Mouse (Mus musculus): ENCODE measurements around the gene Cpz. TPM values are rescaled to one million over a fixed set of nuclear protein-coding genes. Genes with fewer than 3 reads are reported as not detected.

Gene Cpz
- polyA plus RNA-seq, 1 experiment from 2014 or later, result 4.0 TPM

- Histone ChIP-seq H3K9me3 (ENCODE audit: control insufficient read depth, low read length) (no peaks in the 10 kb centered on the region), H3K27me3 (replicated peaks; ENCODE audit: control insufficient read depth, insufficient read depth, low read length) (no peaks in the 10 kb centered on the region), H3K27ac (ENCODE audit: low read depth, low read length) (no peak overlapping the region), H3K4me1 (replicated peaks; ENCODE audit: control insufficient read depth, insufficient read depth, low read length) (peaks cover 6% of the 10 kb centered on the region; the same call in 1 of the 2 replicates), H3K4me3 (ENCODE audit: low read depth, low read length) (no peak overlapping the region), H3K4me2 (no peak overlapping the region), H3K9ac (ENCODE audit: low read depth, low read length) (no peak overlapping the region), H3K36me3 (ENCODE audit: control insufficient read depth, insufficient read depth, low read length) (peaks cover 18% of the 10 kb centered on the region)
- ATAC-seq (replicated peaks; ENCODE audit: low FRiP score) (no peak), DNase-seq (ENCODE audit: low spot score) (no peak)
- WGBS, result 80% methylated on average over 13 of the region's 13 CpGs
These were observed 32.6 kb upstream of the Cpz start for GRCm38 (mm10) chr5:35557946-35558621.

- Histone ChIP-seq H3K9ac (ENCODE audit: low read depth, low read length) (no peak overlapping the region), H3K36me3 (ENCODE audit: control insufficient read depth, insufficient read depth, low read length) (peaks cover 13% of the 10 kb centered on the region; the same call in 1 of the 2 replicates)
- 74% methylated on average over 7 of the region's 7 CpGs for WGBS
These were observed 30.9 kb upstream of the Cpz start for GRCm38 (mm10) chr5:35556393-35556792.

GRCm38 (mm10) chr5:35552838-35553539 lies 27.5 kb upstream of the Cpz start:
- no peaks in the 10 kb centered on the region for H3K9me3 ChIP-seq (ENCODE audit: control insufficient read depth, low read length)
- ATAC-seq (replicated peaks; ENCODE audit: low FRiP score) (no peak), DNase-seq (ENCODE audit: low spot score) (no peak)
- H3K9ac ChIP-seq (ENCODE audit: low read depth, low read length), result no peak overlapping the region
- no peaks in the 10 kb centered on the region for H3K27me3 ChIP-seq (replicated peaks; ENCODE audit: control insufficient read depth, insufficient read depth, low read length)
- no peak overlapping the region for H3K4me3 ChIP-seq (ENCODE audit: low read depth, low read length)
- no peak overlapping the region for H3K4me2 ChIP-seq
- no peaks in the 10 kb centered on the region for H3K4me1 ChIP-seq (replicated peaks; ENCODE audit: control insufficient read depth, insufficient read depth, low read length)
- H3K36me3 ChIP-seq (ENCODE audit: control insufficient read depth, insufficient read depth, low read length), result peaks cover 7% of the 10 kb centered on the region; the same call in 1 of the 2 replicates
- H3K27ac ChIP-seq (ENCODE audit: low read depth, low read length), result no peak overlapping the region
- 76% methylated on average over 4 of the region's 4 CpGs for WGBS

More at GRCm38 (mm10) chr5:35556393-35556792, 30.9 kb upstream of the Cpz start:
- Histone ChIP-seq H3K4me1 (replicated peaks; ENCODE audit: control insufficient read depth, insufficient read depth, low read length) (peaks cover 6% of the 10 kb centered on the region; the same call in 1 of the 2 replicates), H3K27ac (ENCODE audit: low read depth, low read length) (no peak overlapping the region), H3K9me3 (ENCODE audit: control insufficient read depth, low read length) (no peaks in the 10 kb centered on the region), H3K4me2 (no peak overlapping the region), H3K27me3 (replicated peaks; ENCODE audit: control insufficient read depth, insufficient read depth, low read length) (no peaks in the 10 kb centered on the region), H3K4me3 (ENCODE audit: low read depth, low read length) (no peak overlapping the region)
- ATAC-seq (replicated peaks; ENCODE audit: low FRiP score) (no peak), DNase-seq (ENCODE audit: low spot score) (no peak)

GRCm38 (mm10) chr5:35551855-35552837 lies 26.6 kb upstream of the Cpz start:
- H3K27me3 ChIP-seq (replicated peaks; ENCODE audit: control insufficient read depth, insufficient read depth, low read length), result no peaks in the 10 kb centered on the region
- H3K36me3 ChIP-seq (ENCODE audit: control insufficient read depth, insufficient read depth, low read length), result 0 out of 2 replicates have a peak, but pooled peaks cover 2% of the 10 kb centered on the region
- H3K9ac ChIP-seq (ENCODE audit: low read depth, low read length), result no peak overlapping the region
- ATAC-seq (replicated peaks; ENCODE audit: low FRiP score), result no peak
- H3K9me3 ChIP-seq (ENCODE audit: control insufficient read depth, low read length), result no peaks in the 10 kb centered on the region
- 40% methylated on average over 7 of the region's 7 CpGs for WGBS
- no peak overlapping the region for H3K4me2 ChIP-seq
- H3K4me3 ChIP-seq (ENCODE audit: low read depth, low read length), result no peak overlapping the region
- no peak overlapping the region for H3K27ac ChIP-seq (ENCODE audit: low read depth, low read length)
- no peak for DNase-seq (ENCODE audit: low spot score)
- no peaks in the 10 kb centered on the region for H3K4me1 ChIP-seq (replicated peaks; ENCODE audit: control insufficient read depth, insufficient read depth, low read length)

GRCm38 (mm10) chr5:35546127-35546526 lies 20.6 kb upstream of the Cpz start:
- Histone ChIP-seq H3K27ac (ENCODE audit: low read depth, low read length) (no peak overlapping the region), H3K36me3 (ENCODE audit: control insufficient read depth, insufficient read depth, low read length) (no peaks in the 10 kb centered on the region), H3K27me3 (replicated peaks; ENCODE audit: control insufficient read depth, insufficient read depth, low read length) (no peaks in the 10 kb centered on the region), H3K9me3 (ENCODE audit: control insufficient read depth, low read length) (no peaks in the 10 kb centered on the region), H3K4me1 (replicated peaks; ENCODE audit: control insufficient read depth, insufficient read depth, low read length) (no peaks in the 10 kb centered on the region), H3K4me3 (ENCODE audit: low read depth, low read length) (no peak overlapping the region), H3K9ac (ENCODE audit: low read depth, low read length) (no peak overlapping the region), H3K4me2 (no peak overlapping the region)
- ATAC-seq (replicated peaks; ENCODE audit: low FRiP score) (no peak), DNase-seq (ENCODE audit: low spot score) (no peak)

- DNase-seq (ENCODE audit: low spot score) (no peak), ATAC-seq (replicated peaks; ENCODE audit: low FRiP score) (no peak)
- Histone ChIP-seq H3K4me3 (ENCODE audit: low read depth, low read length) (no peak overlapping the region), H3K4me2 (no peak overlapping the region), H3K27me3 (replicated peaks; ENCODE audit: control insufficient read depth, insufficient read depth, low read length) (no peaks in the 10 kb centered on the region), H3K36me3 (ENCODE audit: control insufficient read depth, insufficient read depth, low read length) (no peaks in the 10 kb centered on the region), H3K4me1 (replicated peaks; ENCODE audit: control insufficient read depth, insufficient read depth, low read length) (no peaks in the 10 kb centered on the region; the same call in 1 of the 2 replicates), H3K9ac (ENCODE audit: low read depth, low read length) (no peak overlapping the region), H3K27ac (ENCODE audit: low read depth, low read length) (no peak overlapping the region), H3K9me3 (ENCODE audit: control insufficient read depth, low read length) (no peaks in the 10 kb centered on the region)
- 65% methylated on average over 4 of the region's 4 CpGs for WGBS
These were observed 15.7 kb upstream of the Cpz start for GRCm38 (mm10) chr5:35541059-35541790.

- H3K4me2 ChIP-seq, result no peak overlapping the region
- H3K4me1 ChIP-seq (replicated peaks; ENCODE audit: control insufficient read depth, insufficient read depth, low read length), result no peaks in the 10 kb centered on the region; the same call in 1 of the 2 replicates
- H3K27me3 ChIP-seq (replicated peaks; ENCODE audit: control insufficient read depth, insufficient read depth, low read length), result no peaks in the 10 kb centered on the region
- DNase-seq (ENCODE audit: low spot score) (no peak), ATAC-seq (replicated peaks; ENCODE audit: low FRiP score) (no peak)
- 45% methylated on average over 5 of the region's 5 CpGs for WGBS
- no peak overlapping the region for H3K4me3 ChIP-seq (ENCODE audit: low read depth, low read length)
- no peaks in the 10 kb centered on the region for H3K9me3 ChIP-seq (ENCODE audit: control insufficient read depth, low read length)
- no peak overlapping the region for H3K9ac ChIP-seq (ENCODE audit: low read depth, low read length)
- H3K27ac ChIP-seq (ENCODE audit: low read depth, low read length), result no peak overlapping the region
- no peaks in the 10 kb centered on the region for H3K36me3 ChIP-seq (ENCODE audit: control insufficient read depth, insufficient read depth, low read length)
These were observed 15.1 kb upstream of the Cpz start for GRCm38 (mm10) chr5:35540555-35540954.

GRCm38 (mm10) chr5:35539576-35539975 lies 14.1 kb upstream of the Cpz start:
- Histone ChIP-seq H3K4me1 (replicated peaks; ENCODE audit: control insufficient read depth, insufficient read depth, low read length) (no peaks in the 10 kb centered on the region; the same call in 1 of the 2 replicates), H3K36me3 (ENCODE audit: control insufficient read depth, insufficient read depth, low read length) (no peaks in the 10 kb centered on the region), H3K4me2 (no peak overlapping the region), H3K27me3 (replicated peaks; ENCODE audit: control insufficient read depth, insufficient read depth, low read length) (no peaks in the 10 kb centered on the region), H3K27ac (ENCODE audit: low read depth, low read length) (no peak overlapping the region), H3K9ac (ENCODE audit: low read depth, low read length) (no peak overlapping the region), H3K4me3 (ENCODE audit: low read depth, low read length) (no peak overlapping the region), H3K9me3 (ENCODE audit: control insufficient read depth, low read length) (no peaks in the 10 kb centered on the region)
- no peak for ATAC-seq (replicated peaks; ENCODE audit: low FRiP score)
- WGBS, result 61% methylated on average over 4 of the region's 4 CpGs
- DNase-seq (ENCODE audit: low spot score), result no peak
